ENCODE assay signal across 26 mouse cellular contexts in genomic region chr6:65527892-65528291, GRCm38 (mm10). TPM values are rescaled to one million over a fixed set of nuclear protein-coding genes. Genes with fewer than 3 reads are reported as not detected.
DNase-seq lines count a peak whose midpoint lies in the region; ATAC-seq and TF ChIP-seq lines count a peak whose summit lies in the region.
"Had no signal": no experiment of that assay in that cellular context is flagged by ENCODE, and none has a peak within 500 bp of the region (broad histone marks: within the 10 kb centered on the region; RNA-seq: fewer than 3 reads in every experiment).

No protein-coding gene starts in this region.

- H3K4me2 ChIP-seq in liver, postnatal 0 days (ENCODE audit: low read depth, low read length): no peak overlapping the region
- H3K4me2 ChIP-seq: embryonic facial prominence, embryonic 13.5 days; heart, embryonic 12.5 days; lung, embryonic 14.5 days had no signal

- no peaks in the 10 kb centered on the region for H3K4me1 ChIP-seq in liver, postnatal 0 days (ENCODE audit: insufficient read depth)
- H3K4me1 ChIP-seq: embryonic facial prominence, embryonic 13.5 days; heart, embryonic 12.5 days had no signal

- TF ChIP-seq CTCF in gastrocnemius, adult 2 months (IDR thresholded peaks at IDR 0.05): no peak
- TF ChIP-seq CTCF in left cerebral cortex, adult 2 months (IDR thresholded peaks at IDR 0.05): no peak
- TF ChIP-seq CTCF in liver, postnatal 0 days (IDR thresholded peaks at IDR 0.05; ENCODE audit: low read depth): no peak

- TF ChIP-seq EP300 in liver, postnatal 0 days (IDR thresholded peaks at IDR 0.05; ENCODE audit: low read depth): no peak

- no peak for DNase-seq in gastrocnemius, adult 2 months
- DNase-seq in gastrocnemius, adult 8-10 months (ENCODE audit: low spot score in 2 of 2): no peak
- DNase-seq in 416B (ENCODE audit: low read depth): peak; percentile 59
- DNase-seq in MN1 (ENCODE audit: low spot score): no peak
- no peak for DNase-seq in left cerebral cortex, adult 2 months (ENCODE audit: extremely low spot score in 1 of 2, low spot score in 2 of 2)
- no peak for DNase-seq in liver, postnatal 0 days
- DNase-seq: adrenal gland, adult 2 months; cerebellum, adult 2 months; heart, postnatal 36 days; liver; lung, embryonic 14.5 days; right cerebral cortex, postnatal 14 days; thymus, postnatal 14 days had no signal

- WGBS in liver, postnatal 0 days (ENCODE audit: insufficient replicate concordance): 15% methylated on average over 1 of the region's 1 CpGs

- no peaks in the 10 kb centered on the region for H3K36me3 ChIP-seq in liver, postnatal 0 days (replicated peaks; ENCODE audit: insufficient read depth, low read length)
- H3K36me3 ChIP-seq: embryonic facial prominence, embryonic 13.5 days; heart, embryonic 12.5 days had no signal

- no peak overlapping the region for H3K9ac ChIP-seq in liver, postnatal 0 days (replicated peaks)
- H3K9ac ChIP-seq: embryonic facial prominence, embryonic 13.5 days; heart, embryonic 12.5 days; lung, embryonic 14.5 days had no signal

- ATAC-seq in activated CD4-positive, CD25-positive, alpha-beta regulatory T cell, adult 4 months: peak; percentile 44
- ATAC-seq in megakaryocyte, adult 5-6 weeks (ENCODE audit: poor library complexity, severe bottlenecking): peak; percentile 81
- no peak for ATAC-seq in liver, postnatal 0 days
- ATAC-seq: forebrain, embryonic 16.5 days; midbrain, embryonic 16.5 days had no signal

- peak overlapping the region; percentile 41; the same call in 1 of the 2 replicates for H3K27ac ChIP-seq in gastrocnemius, adult 2 months
- H3K27ac ChIP-seq in left cerebral cortex, adult 2 months: no peak overlapping the region
- H3K27ac ChIP-seq in liver, postnatal 0 days (ENCODE audit: low read depth): no peak overlapping the region
- H3K27ac ChIP-seq: embryonic facial prominence, embryonic 13.5 days; stomach, postnatal 0 days had no signal

- no peaks in the 10 kb centered on the region for H3K27me3 ChIP-seq in liver, postnatal 0 days (ENCODE audit: insufficient read depth, low read length)
- H3K27me3 ChIP-seq: embryonic facial prominence, embryonic 13.5 days; heart, embryonic 12.5 days had no signal

- H3K4me3 ChIP-seq in gastrocnemius, adult 2 months: no peak overlapping the region
- H3K4me3 ChIP-seq in left cerebral cortex, adult 2 months: no peak overlapping the region
- H3K4me3 ChIP-seq in liver, postnatal 0 days (ENCODE audit: low read depth, low read length): no peak overlapping the region
- H3K4me3 ChIP-seq: embryonic facial prominence, embryonic 13.5 days; heart, embryonic 12.5 days had no signal

- intact Hi-C loops in gastrocnemius, adult 2 months (cut with DNase I): no loop called here
- intact Hi-C loops in left cerebral cortex, adult 2 months (cut with DNase I): no loop called here

- H3K9me3 ChIP-seq in liver, postnatal 0 days (ENCODE audit: low read length): no peaks in the 10 kb centered on the region
- H3K9me3 ChIP-seq: embryonic facial prominence, embryonic 13.5 days; heart, embryonic 12.5 days had no signal

RNA-seq across cellular contexts. Expression of gene Tnip3, which starts 2.8 kb away (rescaled TPM):
- total RNA-seq in gastrocnemius, adult 2 months (2021): under 1 TPM in 1 of 2 experiments, not detected in 1; 0.33 TPM
- not detected for total RNA-seq in gastrocnemius, adult 8-10 months (2022)
- polyA plus RNA-seq in activated CD4-positive, CD25-positive, alpha-beta regulatory T cell, adult 4 months (2017; shearing (Covaris generic)): 1 to 10 TPM; 6.0 to 9.5 TPM
- total RNA-seq in megakaryocyte, adult 5-6 weeks (2015): 1.3 and 2.6 TPM in 2 replicates
- total RNA-seq in megakaryocyte, adult 5-6 weeks (2017): 3.9 and 7.8 TPM in 2 replicates
- not detected for total RNA-seq in left cerebral cortex, adult 2 months (2021)
- polyA plus RNA-seq in liver, postnatal 0 days (2015; fragmentation: Nextera tagmentation; extraction: Ambion mirVana): 0.06 TPM in 1 of 2 replicates, not detected in the other
- total RNA-seq: gastrocnemius, adult 18-20 months; layer of hippocampus, postnatal 25 days had no signal
- polyA plus RNA-seq: adrenal gland, adult 2 months; cerebellum, adult 2 months; cortical plate, adult 2 months; embryonic facial prominence, embryonic 13.5 days; forebrain, embryonic 16.5 days; intestine, embryonic 14.5 days; kidney, embryonic 14.5 days; midbrain, embryonic 16.5 days; neural tube, embryonic 11.5 days had no signal
